Mouse (Mus musculus) stomach, embryonic 15.5 days (tissue): ENCODE measurements around the gene Zfp511. TPM values are rescaled to one million over a fixed set of nuclear protein-coding genes. Genes with fewer than 3 reads are reported as not detected.

Experiments
- ATAC-seq: fragments of 200-750 bp; cut with Nextera tagmentation; 2 replicates; pipeline ENCODE4 v1.8.0; 2017; ENCODE audit warnings: low read depth, moderate number of reproducible peaks, moderate TSS enrichment; ENCODE audit not compliant: insufficient read depth, low FRiP score
- H3K27ac ChIP-seq: fragments of 300-500 bp; sonication (generic); 2 replicates; pipeline ENCODE4 v1.5.1; 2015; ENCODE audit warnings: mild to moderate bottlenecking, inconsistent platforms
- H3K27me3 ChIP-seq: fragments of 300-500 bp; sonication (generic); replicated peaks from 2 replicates; pipeline ENCODE4 v1.6.1; 2015; ENCODE audit warnings: inconsistent platforms
- H3K36me3 ChIP-seq: fragments of 300-500 bp; sonication (generic); 2 replicates; pipeline ENCODE4 v1.6.1; 2015; ENCODE audit warnings: inconsistent platforms
- H3K4me1 ChIP-seq: fragments of 300-500 bp; sonication (generic); 2 replicates; pipeline ENCODE4 v1.6.1; 2015; ENCODE audit warnings: inconsistent platforms
- H3K4me2 ChIP-seq: fragments of 300-500 bp; sonication (generic); 2 replicates; pipeline ENCODE4 v1.6.1; 2015; ENCODE audit warnings: mild to moderate bottlenecking, inconsistent platforms
- H3K4me3 ChIP-seq: fragments of 300-500 bp; sonication (generic); replicated peaks from 2 replicates; pipeline ENCODE4 v1.5.1; 2015; ENCODE audit warnings: inconsistent platforms
- H3K9ac ChIP-seq: fragments of 300-500 bp; sonication (generic); 2 replicates; pipeline ENCODE4 v1.6.1; 2015; ENCODE audit warnings: inconsistent platforms
- H3K9me3 ChIP-seq: fragments of 300-500 bp; sonication (generic); 2 replicates; pipeline ENCODE4 v1.6.1; 2016; ENCODE audit warnings: inconsistent platforms
- WGBS: fragments of 180-500 bp; shearing (Covaris S2); methylation state at CpG from one replicate; pipeline ENCODE4 v1.1.7; 2015; 5-methylcytosine and 5-hydroxymethylcytosine counted together
- polyA plus RNA-seq: library from polyadenylated mRNA; unstranded; fragments of >200 nt; fragmentation: Nextera tagmentation; extraction: Ambion mirVana; gene quantifications from 2 replicates; pipeline ENCODE4 v1.2.1, GENCODE M21; 2015

The Zfp511 gene
- polyA plus RNA-seq, 1 experiment from 2014 or later: 34.8 TPM

DNA sequence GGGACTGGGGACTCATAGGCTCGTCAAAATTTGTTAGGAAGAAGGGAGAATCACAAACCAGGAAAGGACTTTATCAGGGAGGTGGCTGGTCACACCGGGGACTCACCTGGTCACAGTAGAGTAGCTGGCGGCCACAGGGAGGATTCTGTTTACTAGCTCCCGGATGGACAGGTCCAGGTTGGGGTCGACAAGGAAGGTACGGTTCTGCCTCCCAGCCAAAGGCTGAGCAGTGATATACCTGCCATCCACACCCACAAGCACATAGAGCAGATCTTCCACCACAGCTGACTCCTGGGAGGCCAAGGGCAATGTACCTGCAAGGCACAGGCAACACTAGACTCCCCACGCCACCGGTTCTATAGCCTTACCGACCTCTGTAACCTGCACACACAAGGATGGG, 28.4 kb upstream of the Zfp511 start:
- Histone ChIP-seq H3K4me3 (no peak overlapping the region), H3K9ac (no peak overlapping the region), H3K4me2 (no peak overlapping the region), H3K4me1 (no peaks in the 10 kb centered on the region), H3K27ac (no peak overlapping the region), H3K9me3 (no peaks in the 10 kb centered on the region), H3K27me3 (no peaks in the 10 kb centered on the region), H3K36me3 (peaks cover 27% of the 10 kb centered on the region)
- 90% methylated on average over 9 of the region's 9 CpGs for WGBS
- ATAC-seq: no peak

DNA sequence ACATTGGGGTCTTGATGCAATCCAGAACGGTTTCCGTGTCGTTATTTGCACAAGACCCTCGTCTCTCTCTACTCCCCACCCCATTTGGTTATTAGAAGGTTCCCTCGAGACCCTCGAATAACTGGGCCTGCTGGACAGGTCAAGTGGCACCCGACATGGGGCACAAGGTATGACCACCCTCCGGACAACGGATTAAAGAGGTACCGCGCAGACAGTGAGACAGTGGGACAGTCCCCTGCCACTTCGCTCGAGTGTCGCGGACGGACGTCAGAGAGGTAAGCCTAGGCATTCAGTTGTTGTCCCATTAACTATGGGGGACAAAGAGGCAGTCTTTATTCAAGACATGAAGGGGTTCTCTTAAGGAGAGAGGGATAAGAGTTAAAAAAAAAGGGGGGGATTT, 24.9 kb upstream of the Zfp511 start:
- Histone ChIP-seq H3K4me1 (no peaks in the 10 kb centered on the region), H3K9ac (no peak overlapping the region), H3K36me3 (0 out of 2 replicates have a peak, but pooled peaks cover 7% of the 10 kb centered on the region), H3K4me2 (no peak overlapping the region), H3K9me3 (no peaks in the 10 kb centered on the region), H3K27me3 (no peaks in the 10 kb centered on the region), H3K4me3 (no peak overlapping the region), H3K27ac (no peak overlapping the region)
- WGBS: 94% methylated on average over 17 of the region's 17 CpGs
- ATAC-seq: no peak

DNA sequence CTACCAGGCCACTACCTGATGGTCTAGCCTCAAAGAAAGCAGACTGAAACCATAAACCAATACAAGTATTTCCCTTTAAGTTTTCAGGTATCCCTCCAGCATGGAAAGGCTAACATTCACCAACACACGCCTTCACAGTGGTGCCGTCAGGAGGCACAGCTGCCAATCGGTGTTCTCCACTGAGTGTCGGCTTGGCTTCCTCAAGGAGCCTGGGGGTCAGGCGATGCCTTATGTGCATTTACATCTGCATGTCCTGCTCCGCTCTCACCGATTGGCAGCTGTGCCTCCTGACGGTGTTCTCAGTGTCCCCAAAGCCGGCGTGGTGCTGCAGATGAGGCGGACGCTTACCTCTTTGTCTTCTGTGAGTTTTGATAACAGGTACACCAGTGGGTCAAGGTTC, 4.4 kb upstream of the Zfp511 start:
- H3K27ac ChIP-seq: no peak overlapping the region
- H3K36me3 ChIP-seq: peaks cover 40% of the 10 kb centered on the region
- no peak overlapping the region for H3K4me2 ChIP-seq
- peaks cover 1% of the 10 kb centered on the region for H3K4me1 ChIP-seq
- no peak overlapping the region for H3K9ac ChIP-seq
- no peak for ATAC-seq
- H3K4me3 ChIP-seq: no peak overlapping the region
- WGBS: 95% methylated on average over 12 of the region's 12 CpGs
- no peaks in the 10 kb centered on the region for H3K27me3 ChIP-seq
- H3K9me3 ChIP-seq: no peaks in the 10 kb centered on the region

DNA sequence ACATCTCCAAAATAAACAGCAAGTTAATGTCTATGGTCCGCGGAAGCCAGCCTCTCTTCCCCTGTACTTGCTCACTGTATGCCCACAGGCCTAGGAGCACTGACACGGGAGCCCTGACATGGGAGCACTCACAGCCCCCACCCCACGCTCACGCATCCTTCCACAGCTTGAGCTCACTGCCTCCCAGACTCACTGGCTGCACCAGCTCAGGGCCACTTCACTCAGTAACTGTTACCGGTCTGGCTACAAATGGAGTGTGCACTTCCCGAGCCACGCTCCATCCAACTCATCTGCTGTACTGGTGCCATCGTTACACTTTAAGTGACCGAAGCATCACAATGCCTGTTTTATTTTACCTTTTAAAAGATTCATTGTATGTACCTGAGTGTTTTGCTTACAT, 3.8 kb upstream of the Zfp511 start:
- 96% methylated on average over 10 of the region's 10 CpGs for WGBS
- H3K4me3 ChIP-seq: no peak overlapping the region
- H3K36me3 ChIP-seq: peaks cover 40% of the 10 kb centered on the region
- H3K27ac ChIP-seq: no peak overlapping the region
- ATAC-seq: no peak
- no peak overlapping the region for H3K9ac ChIP-seq
- no peaks in the 10 kb centered on the region for H3K27me3 ChIP-seq
- H3K9me3 ChIP-seq: no peaks in the 10 kb centered on the region
- H3K4me1 ChIP-seq: peaks cover 7% of the 10 kb centered on the region
- no peak overlapping the region for H3K4me2 ChIP-seq

DNA sequence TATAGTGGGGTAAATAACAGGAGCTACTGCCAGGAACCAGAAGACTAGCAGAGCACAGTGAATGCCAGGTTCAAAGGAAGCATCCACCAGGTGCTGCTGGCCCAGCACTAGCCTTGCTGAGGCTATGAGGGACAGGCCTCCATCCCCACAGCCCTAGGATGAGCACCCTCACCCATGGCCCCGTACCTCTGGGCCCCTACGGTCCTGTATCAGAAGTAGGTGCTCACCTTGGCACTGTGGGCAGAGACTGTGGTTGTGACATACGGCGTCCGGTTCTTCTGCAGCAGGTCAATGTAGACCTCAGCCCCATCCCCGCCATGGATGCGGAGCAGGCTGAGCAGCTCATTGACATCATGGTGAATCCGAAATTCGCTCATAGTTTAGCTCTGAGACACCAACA, 2.8 kb upstream of the Zfp511 start:
- H3K4me2 ChIP-seq: no peak overlapping the region
- ATAC-seq: no peak
- WGBS: 98% methylated on average over 9 of the region's 9 CpGs
- H3K9ac ChIP-seq: no peak overlapping the region
- no peak overlapping the region for H3K27ac ChIP-seq
- no peaks in the 10 kb centered on the region for H3K27me3 ChIP-seq
- H3K36me3 ChIP-seq: peaks cover 34% of the 10 kb centered on the region
- H3K4me3 ChIP-seq: no peak overlapping the region
- no peaks in the 10 kb centered on the region for H3K9me3 ChIP-seq
- H3K4me1 ChIP-seq: peaks cover 8% of the 10 kb centered on the region

DNA sequence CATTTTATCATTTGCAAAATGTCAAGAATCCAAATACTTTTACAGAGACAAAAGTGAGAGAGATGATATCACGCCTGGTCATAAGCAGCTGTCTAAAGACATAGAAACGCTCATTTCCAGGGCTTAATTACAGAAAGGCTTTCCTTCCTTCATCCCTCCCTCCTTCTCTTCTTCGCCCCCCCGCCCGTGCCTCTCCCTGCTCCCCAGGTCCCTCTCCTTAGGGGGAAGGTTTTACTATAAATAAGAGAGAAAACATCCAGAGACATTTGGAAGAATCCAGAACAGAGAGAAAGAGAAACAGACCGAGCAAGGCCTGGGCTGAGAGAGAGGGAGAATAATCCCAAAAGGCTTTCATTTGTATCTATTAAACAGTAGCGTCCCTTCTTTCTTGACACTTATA, 735 bp upstream of the Zfp511 start:
- 12% methylated on average over 7 of the region's 7 CpGs for WGBS
- Histone ChIP-seq H3K27ac (peak overlapping the region; percentile 84), H3K4me3 (peak overlapping the region; percentile 73), H3K27me3 (no peaks in the 10 kb centered on the region), H3K4me2 (peak overlapping the region; percentile 86), H3K4me1 (peaks cover 8% of the 10 kb centered on the region), H3K36me3 (peaks cover 19% of the 10 kb centered on the region), H3K9me3 (no peaks in the 10 kb centered on the region), H3K9ac (peak overlapping the region; percentile 64)
- ATAC-seq: no peak

DNA sequence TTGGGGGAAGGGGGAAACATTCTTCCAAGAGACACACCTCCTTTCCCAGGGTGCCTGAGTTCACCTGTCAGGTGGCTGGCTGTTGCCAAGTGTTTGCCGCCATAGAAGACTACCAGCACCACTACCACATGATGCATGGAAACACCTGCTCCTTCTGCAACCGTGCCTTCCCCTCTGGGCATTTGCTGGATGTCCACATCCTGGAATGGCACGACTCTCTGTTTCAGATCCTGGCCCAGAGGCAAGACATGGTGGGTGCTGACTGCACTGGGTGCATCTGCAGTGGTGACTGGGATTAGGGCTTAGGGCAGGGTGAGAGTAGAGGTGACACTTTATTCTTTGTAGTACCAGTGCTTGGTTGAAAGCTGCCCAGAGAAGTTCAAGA, 972 bp downstream of the Zfp511 start:
- no peak overlapping the region for H3K27ac ChIP-seq
- no peak for ATAC-seq
- H3K27me3 ChIP-seq: no peaks in the 10 kb centered on the region
- H3K4me3 ChIP-seq: peak overlapping the region; percentile 73
- peaks cover 8% of the 10 kb centered on the region for H3K4me1 ChIP-seq
- 45% methylated on average over 3 of the region's 3 CpGs for WGBS
- H3K9me3 ChIP-seq: no peaks in the 10 kb centered on the region
- peak overlapping the region; percentile 86 for H3K4me2 ChIP-seq
- H3K9ac ChIP-seq: no peak overlapping the region
- peaks cover 8% of the 10 kb centered on the region; the same call in 1 of the 2 replicates for H3K36me3 ChIP-seq

DNA sequence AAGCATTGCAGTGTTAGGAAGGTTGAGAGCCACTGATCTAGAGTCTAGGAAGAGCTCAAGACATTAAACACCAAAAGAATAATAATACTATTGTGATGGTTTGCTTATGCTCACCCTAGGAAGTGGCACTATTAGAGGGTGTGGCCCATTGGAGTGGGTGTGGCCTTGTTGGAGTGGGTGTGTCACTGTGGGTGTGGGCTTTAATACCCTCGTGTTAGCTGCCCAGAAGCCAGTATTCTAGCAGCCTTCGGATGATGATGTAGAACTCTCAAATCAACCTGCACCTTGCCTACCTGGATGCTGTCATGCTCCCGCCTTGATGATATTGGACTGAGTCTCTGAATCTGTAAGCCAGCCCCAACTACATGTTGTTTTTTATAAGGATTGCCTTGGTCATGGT, 6.5 kb downstream of the Zfp511 start:
- WGBS: 55% methylated on average over 3 of the region's 3 CpGs
- Histone ChIP-seq H3K27me3 (peaks cover 38% of the 10 kb centered on the region), H3K9ac (no peak overlapping the region), H3K27ac (no peak overlapping the region), H3K4me3 (no peak overlapping the region), H3K4me2 (no peak overlapping the region), H3K9me3 (no peaks in the 10 kb centered on the region), H3K4me1 (peaks cover 3% of the 10 kb centered on the region), H3K36me3 (0 out of 2 replicates have a peak, but pooled peaks cover 3% of the 10 kb centered on the region)
- no peak for ATAC-seq

DNA sequence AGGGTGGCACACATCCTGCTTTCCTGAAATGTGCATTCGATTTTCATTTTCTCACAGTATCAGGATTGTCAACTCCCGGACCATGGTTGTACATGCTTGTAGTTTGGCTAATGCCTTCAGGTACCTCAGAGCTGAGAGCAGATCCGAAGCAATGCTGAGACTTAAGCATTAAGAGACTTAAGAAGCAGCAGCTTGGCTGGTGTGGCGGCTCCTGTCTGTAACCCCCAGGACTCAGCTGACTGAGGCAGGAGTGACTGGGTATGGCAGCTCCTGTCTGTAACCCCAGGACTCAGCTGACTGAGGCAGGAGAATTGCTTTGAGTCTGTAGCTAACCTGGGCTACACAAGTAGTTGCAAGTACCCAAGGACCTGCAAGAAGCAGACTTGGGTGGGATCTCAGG, 9.4 kb downstream of the Zfp511 start:
- Histone ChIP-seq H3K27me3 (peaks cover 67% of the 10 kb centered on the region), H3K4me2 (no peak overlapping the region), H3K9ac (no peak overlapping the region), H3K9me3 (no peaks in the 10 kb centered on the region), H3K4me1 (peaks cover 22% of the 10 kb centered on the region), H3K36me3 (no peaks in the 10 kb centered on the region), H3K4me3 (no peak overlapping the region), H3K27ac (no peak overlapping the region)
- no peak for ATAC-seq
- 74% methylated on average over 4 of the region's 4 CpGs for WGBS

DNA sequence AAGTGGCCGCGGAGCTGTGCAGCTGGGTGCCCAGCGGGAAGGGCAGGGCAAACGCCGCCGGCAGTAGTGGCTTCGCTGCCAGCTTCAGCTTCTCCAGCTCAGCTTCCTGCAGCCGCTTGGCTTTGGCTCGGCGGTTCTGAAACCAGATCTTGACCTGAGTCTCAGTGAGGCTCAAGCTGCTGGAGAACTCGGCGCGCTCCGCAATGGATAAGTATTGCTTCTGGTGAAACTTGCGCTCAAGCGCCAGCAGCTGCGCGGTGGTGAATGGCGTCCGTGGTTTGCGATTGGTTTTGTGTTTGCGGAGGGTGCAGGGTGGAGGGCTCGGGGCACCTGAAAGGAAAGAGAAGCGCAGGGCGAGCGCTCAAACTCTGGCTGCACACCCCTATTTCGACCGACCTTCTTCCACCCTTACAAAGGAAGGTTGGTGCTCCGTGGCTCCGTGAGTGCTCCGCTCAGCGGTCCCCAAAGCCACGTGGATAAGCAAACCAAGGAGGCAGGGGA, 11.7 kb downstream of the Zfp511 start:
- Histone ChIP-seq H3K4me3 (peak overlapping the region; percentile 42), H3K27ac (no peak overlapping the region), H3K36me3 (no peaks in the 10 kb centered on the region), H3K4me2 (peak overlapping the region; percentile 87), H3K9ac (no peak overlapping the region), H3K9me3 (no peaks in the 10 kb centered on the region), H3K27me3 (peaks cover 88% of the 10 kb centered on the region), H3K4me1 (peaks cover 22% of the 10 kb centered on the region)
- ATAC-seq: no peak
- under 1% methylated on average over 33 of the region's 33 CpGs for WGBS

DNA sequence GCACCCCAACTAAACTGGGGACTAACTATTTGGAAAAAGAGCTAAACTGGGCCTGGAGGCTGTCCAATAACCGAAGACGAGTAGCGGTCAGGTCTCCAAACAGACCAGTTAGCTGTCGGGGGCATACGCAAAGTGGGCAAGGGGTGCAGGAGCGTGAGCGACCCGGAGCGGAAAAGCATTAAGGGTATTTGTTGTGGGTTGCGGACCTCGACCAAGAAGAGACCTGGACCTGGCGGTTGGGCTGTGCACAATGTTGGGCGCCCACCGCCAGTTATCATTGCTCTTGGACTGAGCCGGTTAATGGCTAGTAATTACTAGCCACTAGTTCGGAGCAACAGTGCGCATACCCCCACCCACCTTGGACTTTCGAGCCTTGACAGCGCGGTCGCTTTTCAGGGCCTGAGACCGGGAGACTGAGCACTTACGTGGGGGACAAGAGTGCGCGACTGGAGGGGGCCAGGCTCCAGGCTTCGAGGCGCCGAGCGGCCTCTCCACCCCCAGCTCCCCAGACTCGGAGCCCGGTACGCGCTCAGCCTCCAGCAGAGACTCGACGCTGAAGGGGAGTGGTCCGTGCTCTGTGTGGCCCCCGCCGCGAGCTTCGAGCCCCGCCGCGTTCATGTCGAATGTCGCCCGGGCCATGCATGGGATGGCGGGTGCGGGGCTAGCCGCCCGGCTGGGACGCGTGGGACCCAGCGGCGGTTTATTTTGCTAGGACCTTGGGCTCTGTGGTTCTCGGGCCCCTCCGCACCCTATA, 12.3 kb downstream of the Zfp511 start, which contains the start of gene Msx3:
Gene Msx3 (minus strand): TSS at position 729 of the 754 bp plus-strand sequence.
- no peak within 1 kb of the TSS for H3K27ac ChIP-seq
- no peaks in the 10 kb centered on the region for H3K36me3 ChIP-seq
- ATAC-seq: peak; percentile 14; the same call in 1 of the 2 replicates
- peak within 1 kb of the TSS; percentile 42 for H3K4me3 ChIP-seq
- H3K27me3 ChIP-seq: peaks cover 94% of the 10 kb centered on the region
- peaks cover 22% of the 10 kb centered on the region for H3K4me1 ChIP-seq
- H3K4me2 ChIP-seq: peak within 1 kb of the TSS; percentile 87
- no peaks in the 10 kb centered on the region for H3K9me3 ChIP-seq
- H3K9ac ChIP-seq: no peak within 1 kb of the TSS
- under 1% methylated on average over 56 of the region's 56 CpGs for WGBS

DNA sequence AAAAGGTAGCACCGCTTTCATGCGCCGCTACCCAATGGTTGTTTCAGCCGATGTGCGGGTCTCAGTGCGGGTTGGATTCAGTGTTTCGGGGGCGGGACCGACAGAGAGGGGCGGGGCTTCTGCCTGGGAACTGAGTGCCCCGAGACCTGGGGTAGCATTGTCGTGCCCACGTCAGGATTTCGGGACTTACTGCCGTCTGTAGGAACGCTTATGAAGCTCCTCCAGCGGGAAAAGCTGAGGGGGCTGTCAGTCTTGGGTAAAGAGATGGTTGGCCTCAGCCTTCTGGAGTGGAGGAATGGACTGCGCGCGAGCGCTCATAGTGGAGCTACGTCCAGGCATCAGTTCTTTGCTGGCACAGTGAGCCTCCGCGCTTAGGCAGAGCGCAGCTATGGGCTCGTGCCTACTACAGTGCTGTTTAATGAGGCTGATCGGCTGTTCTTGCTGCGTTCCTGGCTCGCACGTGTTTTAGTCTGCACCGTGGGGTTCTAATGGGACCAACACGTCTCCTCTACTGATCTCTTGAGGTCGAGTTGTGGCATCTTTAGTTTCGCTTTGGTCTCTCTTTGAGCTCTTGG, 13.0 kb downstream of the Zfp511 start:
- Histone ChIP-seq H3K4me3 (peak overlapping the region; percentile 42), H3K4me2 (peak overlapping the region; percentile 87), H3K4me1 (peaks cover 22% of the 10 kb centered on the region), H3K36me3 (no peaks in the 10 kb centered on the region), H3K27me3 (peaks cover 92% of the 10 kb centered on the region), H3K27ac (no peak overlapping the region), H3K9me3 (no peaks in the 10 kb centered on the region), H3K9ac (no peak overlapping the region)
- WGBS: under 1% methylated on average over 34 of the region's 34 CpGs
- ATAC-seq: peak; percentile 27; the same call in 1 of the 2 replicates
